Mouse (Mus musculus): ENCODE measurements around the gene Gm15319.
"Not testable (repeated sequence)": the region's sequence is repeated elsewhere in the genome, so short reads cannot be mapped to it uniquely, and the experiment has no call there.

DNA sequence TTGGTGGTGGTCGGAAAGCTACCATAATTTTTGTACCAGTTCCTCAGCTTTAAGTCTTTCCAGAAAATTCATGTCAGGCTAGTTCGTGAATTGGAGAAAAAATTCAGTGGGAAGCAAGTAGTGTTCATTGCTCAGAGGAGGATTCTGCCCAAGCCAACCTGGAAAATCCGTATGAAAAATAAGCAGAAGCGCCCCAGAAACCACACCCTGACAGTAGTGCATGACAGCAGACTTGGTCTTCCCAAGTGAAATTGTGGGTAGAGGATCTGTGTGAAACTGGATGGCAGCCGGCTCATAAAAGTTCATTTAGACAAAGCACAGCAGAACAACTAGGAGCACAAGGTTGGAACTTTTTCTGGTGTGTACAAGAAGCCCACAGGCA, 18.2 kb upstream of the Gm15319 start:
- not testable (repeated sequence) for TF ChIP-seq CTCF (IDR thresholded peaks at IDR 0.05; ENCODE audit: low read depth, low read length); TAL1 (conservative IDR thresholded peaks at IDR 0.05; ENCODE audit: low read depth, low read length)

Data from G1E (cell line).